Mouse (Mus musculus) stomach, embryonic 14.5 days (tissue): ENCODE data around the gene 4930402F06Rik. TPM values are rescaled to one million over a fixed set of nuclear protein-coding genes. Genes with fewer than 3 reads are reported as not detected.

Experiments used
- ATAC-seq: fragments of 200-750 bp; cut with Nextera tagmentation; 2 replicates; pipeline ENCODE4 v1.8.0; 2017; ENCODE audit warnings: low read depth, moderate TSS enrichment; ENCODE audit not compliant: insufficient number of reproducible peaks, insufficient read depth, low FRiP score
- H3K27ac ChIP-seq: fragments of 300-500 bp; sonication (generic); 2 replicates; pipeline ENCODE4 v1.5.1; 2014; ENCODE audit warnings: mild to moderate bottlenecking, low read length, moderate library complexity, mixed read lengths
- H3K27me3 ChIP-seq: fragments of 300-500 bp; sonication (generic); 2 replicates; pipeline ENCODE4 v1.6.1; 2014; ENCODE audit warnings: low read length, control low read depth, mixed read lengths; ENCODE audit not compliant: control insufficient read depth, insufficient read depth
- H3K36me3 ChIP-seq: fragments of 300-500 bp; sonication (generic); 2 replicates; pipeline ENCODE4 v1.6.1; 2014; ENCODE audit warnings: mild to moderate bottlenecking, control low read depth, low read length, moderate library complexity, mixed read lengths; ENCODE audit not compliant: control insufficient read depth, insufficient read depth
- H3K4me1 ChIP-seq: fragments of 300-500 bp; sonication (generic); 2 replicates; pipeline ENCODE4 v1.6.1; 2014; ENCODE audit warnings: low read length, control low read depth, mixed read lengths; ENCODE audit not compliant: control insufficient read depth, insufficient read depth
- H3K4me2 ChIP-seq: fragments of 300-500 bp; sonication (generic); replicated peaks from 2 replicates; pipeline ENCODE4 v1.6.1; 2014; ENCODE audit warnings: low read depth, low read length, control low read depth
- H3K4me3 ChIP-seq: fragments of 300-500 bp; sonication (generic); 2 replicates; pipeline ENCODE4 v1.5.1; 2014; ENCODE audit warnings: low read depth, low read length, control low read depth
- H3K9ac ChIP-seq: fragments of 300-500 bp; sonication (generic); replicated peaks from 2 replicates; pipeline ENCODE4 v1.6.1; 2014; ENCODE audit warnings: low read depth, mild to moderate bottlenecking, control low read depth, low read length, moderate library complexity, mixed read lengths
- H3K9me3 ChIP-seq: fragments of 300-500 bp; sonication (generic); 2 replicates; pipeline ENCODE4 v1.6.1; 2016; ENCODE audit warnings: low read depth, low read length, control low read depth; ENCODE audit not compliant: control insufficient read depth
- WGBS: fragments of 180-500 bp; shearing (Covaris S2); extraction: QIAGEN DNeasy Blood & Tissue Kit; methylation state at CpG from one replicate; pipeline ENCODE4 v1.1.7; 2014; 5-methylcytosine and 5-hydroxymethylcytosine counted together
- polyA plus RNA-seq: library from polyadenylated mRNA; unstranded; fragments of >200 nt; fragmentation: Nextera tagmentation; extraction: Ambion mirVana; gene quantifications from 2 replicates; pipeline ENCODE4 v1.2.1, GENCODE M21; 2014

The 4930402F06Rik gene
- polyA plus RNA-seq, 1 experiment from 2014 or later = not detected

DNA sequence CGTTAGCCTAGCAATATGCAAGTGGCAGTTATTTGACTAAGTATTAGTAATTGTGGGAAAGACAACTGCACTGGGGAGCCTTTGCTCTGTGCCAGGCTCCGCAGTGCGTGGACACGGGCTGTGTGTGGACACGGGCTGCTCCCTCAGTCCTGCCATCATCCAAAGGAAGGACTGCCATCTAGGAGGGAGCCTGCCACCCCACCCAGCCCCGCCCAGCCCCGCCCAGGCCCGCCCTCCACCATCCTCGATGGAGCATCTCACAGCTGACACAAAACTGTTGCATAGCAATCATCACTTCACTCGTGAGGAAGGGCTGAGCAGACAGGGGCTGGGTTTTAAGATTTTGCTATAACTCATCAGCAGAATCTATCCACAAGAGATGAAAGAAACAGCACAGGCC, 71.0 kb downstream of the 4930402F06Rik start:
- Histone ChIP-seq H3K9me3 (no peaks in the 10 kb centered on the region), H3K36me3 (peaks cover 13% of the 10 kb centered on the region; the same call in 1 of the 2 replicates), H3K4me2 (no peak overlapping the region), H3K4me1 (peaks cover 7% of the 10 kb centered on the region; the same call in 1 of the 2 replicates), H3K4me3 (no peak overlapping the region), H3K27me3 (no peaks in the 10 kb centered on the region), H3K9ac (no peak overlapping the region), H3K27ac (no peak overlapping the region)
- no peak; the same call in 1 of the 2 replicates for ATAC-seq
- 60% methylated on average over 10 of the region's 10 CpGs for WGBS

Other genes with a start within 250 kb of the 4930402F06Rik start
- gene Rab14, start 196.1 kb downstream of the 4930402F06Rik start, polyA plus RNA-seq = 314 and 322 TPM in 2 replicates
- 204 and 219 TPM in 2 replicates for gene Gsn, start 140.8 kb downstream of the 4930402F06Rik start, polyA plus RNA-seq
- gene Stom, start 60.2 kb downstream of the 4930402F06Rik start, polyA plus RNA-seq = 61.2 and 66.1 TPM in 2 replicates
- gene 4930568D16Rik, start 29.4 kb downstream of the 4930402F06Rik start, polyA plus RNA-seq = not detected in 2 replicates
- 23.5 and 27.1 TPM in 2 replicates for gene Ggta1, start 66.1 kb upstream of the 4930402F06Rik start, polyA plus RNA-seq
- 44.8 and 49.7 TPM in 2 replicates for gene Dab2ip, start 161.1 kb upstream of the 4930402F06Rik start, polyA plus RNA-seq